Mouse (Mus musculus) hindbrain, embryonic 16.5 days (tissue): ENCODE results near the gene B3gat1. TPM values are rescaled to one million over a fixed set of nuclear protein-coding genes. Genes with fewer than 3 reads are reported as not detected.

Experiments
- ATAC-seq: fragments of 200-750 bp; cut with Nextera tagmentation; 2 replicates; pipeline ENCODE4 v1.8.0; 2017; ENCODE audit warnings: moderate TSS enrichment, moderate library complexity
- H3K27ac ChIP-seq: fragments of 300-500 bp; sonication (generic); 2 replicates; pipeline ENCODE4 v1.5.1; 2014; ENCODE audit warnings: low read depth, mild to moderate bottlenecking, control low read depth, low read length, moderate library complexity
- H3K27me3 ChIP-seq: fragments of 300-500 bp; sonication (generic); replicated peaks from 2 replicates; pipeline ENCODE4 v1.6.1; 2014; ENCODE audit warnings: low read length; ENCODE audit not compliant: control insufficient read depth, insufficient read depth
- H3K36me3 ChIP-seq: fragments of 300-500 bp; sonication (generic); 2 replicates; pipeline ENCODE4 v1.6.1; 2014; ENCODE audit warnings: mild to moderate bottlenecking, low read length, moderate library complexity, mixed read lengths; ENCODE audit not compliant: control insufficient read depth, insufficient read depth
- H3K4me1 ChIP-seq: fragments of 300-500 bp; sonication (generic); 2 replicates; pipeline ENCODE4 v1.6.1; 2014; ENCODE audit warnings: low read depth, low read length; ENCODE audit not compliant: control insufficient read depth, insufficient read depth
- H3K4me2 ChIP-seq: fragments of 300-500 bp; sonication (generic); 2 replicates; pipeline ENCODE4 v1.6.1; 2014; ENCODE audit warnings: mild to moderate bottlenecking, low read length, control low read depth, moderate library complexity
- H3K4me3 ChIP-seq: fragments of 300-500 bp; sonication (generic); 2 replicates; pipeline ENCODE4 v1.5.1; 2014; ENCODE audit warnings: mild to moderate bottlenecking, low read length, control low read depth, moderate library complexity
- H3K9ac ChIP-seq: fragments of 300-500 bp; sonication (generic); 2 replicates; pipeline ENCODE4 v1.6.1; 2014; ENCODE audit warnings: low read depth, mild to moderate bottlenecking, control low read depth, low read length, moderate library complexity
- H3K9me3 ChIP-seq: fragments of 300-500 bp; sonication (generic); 2 replicates; pipeline ENCODE4 v1.6.1; 2014; ENCODE audit warnings: mild to moderate bottlenecking, low read length, moderate library complexity; ENCODE audit not compliant: control insufficient read depth
- WGBS: fragments of 180-500 bp; shearing (Covaris S2); extraction: QIAGEN DNeasy Blood & Tissue Kit; methylation state at CpG from one replicate; pipeline ENCODE4 v1.1.7; 2014; 5-methylcytosine and 5-hydroxymethylcytosine counted together
- polyA plus RNA-seq: library from polyadenylated mRNA; unstranded; fragments of >200 nt; fragmentation: Nextera tagmentation; extraction: Ambion mirVana; gene quantifications from 2 replicates; pipeline ENCODE4 v1.2.1, GENCODE M21; 2015

The B3gat1 gene
- polyA plus RNA-seq, 1 experiment from 2014 or later = 32.6 TPM

GRCm38 (mm10) chr9:26760576-26760975 is 27.0 kb downstream of the B3gat1 start:
- no peak overlapping the region for H3K4me2 ChIP-seq
- H3K4me1 ChIP-seq = 0 out of 2 replicates have a peak, but pooled peaks cover 3% of the 10 kb centered on the region
- ATAC-seq = no peak
- no peak overlapping the region for H3K27ac ChIP-seq
- no peaks in the 10 kb centered on the region for H3K9me3 ChIP-seq
- no peak overlapping the region for H3K4me3 ChIP-seq
- H3K36me3 ChIP-seq = peaks cover 19% of the 10 kb centered on the region
- 50% methylated on average over 5 of the region's 5 CpGs for WGBS
- H3K9ac ChIP-seq = no peak overlapping the region
- H3K27me3 ChIP-seq = no peaks in the 10 kb centered on the region

DNA sequence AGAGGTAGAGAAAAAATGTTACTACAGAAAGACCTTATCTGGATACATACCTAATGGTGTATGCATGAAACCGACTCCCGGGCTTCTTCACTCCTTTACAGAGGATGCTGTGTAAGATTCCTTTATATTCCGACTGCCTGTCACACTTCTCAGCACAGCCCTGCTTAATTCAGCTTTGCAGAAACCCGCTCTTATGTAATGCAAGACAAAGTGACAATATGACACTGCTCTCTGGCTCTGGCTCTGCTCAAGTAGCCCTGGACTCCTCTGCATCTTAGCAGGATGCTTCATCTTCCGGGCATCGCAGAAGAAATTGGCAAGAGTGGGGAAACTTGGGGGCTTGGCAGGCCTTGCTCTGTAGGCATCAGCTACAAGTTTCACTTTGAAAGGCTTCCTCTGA is 28.9 kb downstream of the B3gat1 start:
- Histone ChIP-seq H3K4me1 (0 out of 2 replicates have a peak, but pooled peaks cover 3% of the 10 kb centered on the region), H3K27ac (no peak overlapping the region), H3K4me3 (no peak overlapping the region), H3K27me3 (no peaks in the 10 kb centered on the region), H3K36me3 (peaks cover 3% of the 10 kb centered on the region; the same call in 1 of the 2 replicates), H3K4me2 (no peak overlapping the region), H3K9ac (no peak overlapping the region), H3K9me3 (no peaks in the 10 kb centered on the region)
- no peak for ATAC-seq
- WGBS = 90% methylated on average over 6 of the region's 6 CpGs

- whole genome bisulfite sequencing = 91% methylated on average over 3 of the region's 3 CpGs
- no peaks in the 10 kb centered on the region for H3K36me3 ChIP-seq
- no peak for ATAC-seq
- no peak overlapping the region for H3K9ac ChIP-seq
- H3K4me2 ChIP-seq = no peak overlapping the region
- no peak overlapping the region for H3K27ac ChIP-seq
- no peak overlapping the region for H3K4me3 ChIP-seq
- H3K4me1 ChIP-seq = no peaks in the 10 kb centered on the region
- no peaks in the 10 kb centered on the region for H3K27me3 ChIP-seq
- H3K9me3 ChIP-seq = no peaks in the 10 kb centered on the region
These were observed 34.7 kb downstream of the B3gat1 start for GRCm38 (mm10) chr9:26768181-26768580.

- Histone ChIP-seq H3K4me1 (no peaks in the 10 kb centered on the region), H3K4me2 (no peak overlapping the region), H3K27me3 (no peaks in the 10 kb centered on the region), H3K9ac (no peak overlapping the region), H3K4me3 (no peak overlapping the region), H3K9me3 (no peaks in the 10 kb centered on the region), H3K27ac (0 out of 2 replicates have a peak overlapping the region, but pooled peaks have one; percentile 7), H3K36me3 (no peaks in the 10 kb centered on the region)
- WGBS = 82% methylated on average over 2 of the region's 2 CpGs
- no peak for ATAC-seq
These were observed 42.2 kb downstream of the B3gat1 start for GRCm38 (mm10) chr9:26775700-26776099.

- Histone ChIP-seq H3K27me3 (no peaks in the 10 kb centered on the region), H3K27ac (no peak overlapping the region), H3K36me3 (no peaks in the 10 kb centered on the region), H3K4me3 (no peak overlapping the region), H3K9ac (no peak overlapping the region), H3K9me3 (no peaks in the 10 kb centered on the region), H3K4me2 (no peak overlapping the region), H3K4me1 (no peaks in the 10 kb centered on the region)
- WGBS = 60% methylated on average over 6 of the region's 6 CpGs
- ATAC-seq = peak; percentile 82
These were observed 42.8 kb downstream of the B3gat1 start for GRCm38 (mm10) chr9:26776122-26776902.

DNA sequence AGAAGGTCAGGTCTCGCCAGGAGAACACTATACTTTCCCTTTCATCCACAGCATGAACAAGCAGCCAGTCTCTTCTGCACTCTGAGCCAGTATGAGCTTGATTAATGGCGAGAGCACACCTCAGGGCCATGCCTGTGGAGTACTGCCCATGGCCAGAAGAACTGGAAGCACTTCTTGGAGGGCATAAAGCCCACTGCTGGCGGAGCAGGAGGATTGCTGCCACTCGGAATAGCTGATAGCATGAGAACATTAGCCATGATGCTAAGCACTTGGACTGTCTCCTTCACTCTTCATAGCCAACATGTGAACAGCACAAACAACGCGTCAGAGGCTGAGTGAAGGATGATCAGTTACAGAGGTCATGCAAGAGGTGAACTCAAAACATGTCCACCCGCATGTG is 44.9 kb downstream of the B3gat1 start:
- no peak overlapping the region for H3K27ac ChIP-seq
- no peaks in the 10 kb centered on the region for H3K27me3 ChIP-seq
- no peak overlapping the region for H3K9ac ChIP-seq
- no peak overlapping the region for H3K4me3 ChIP-seq
- no peaks in the 10 kb centered on the region for H3K9me3 ChIP-seq
- no peak overlapping the region for H3K4me2 ChIP-seq
- H3K36me3 ChIP-seq = no peaks in the 10 kb centered on the region
- no peak for ATAC-seq
- H3K4me1 ChIP-seq = no peaks in the 10 kb centered on the region
- 85% methylated on average over 7 of the region's 7 CpGs for WGBS

DNA sequence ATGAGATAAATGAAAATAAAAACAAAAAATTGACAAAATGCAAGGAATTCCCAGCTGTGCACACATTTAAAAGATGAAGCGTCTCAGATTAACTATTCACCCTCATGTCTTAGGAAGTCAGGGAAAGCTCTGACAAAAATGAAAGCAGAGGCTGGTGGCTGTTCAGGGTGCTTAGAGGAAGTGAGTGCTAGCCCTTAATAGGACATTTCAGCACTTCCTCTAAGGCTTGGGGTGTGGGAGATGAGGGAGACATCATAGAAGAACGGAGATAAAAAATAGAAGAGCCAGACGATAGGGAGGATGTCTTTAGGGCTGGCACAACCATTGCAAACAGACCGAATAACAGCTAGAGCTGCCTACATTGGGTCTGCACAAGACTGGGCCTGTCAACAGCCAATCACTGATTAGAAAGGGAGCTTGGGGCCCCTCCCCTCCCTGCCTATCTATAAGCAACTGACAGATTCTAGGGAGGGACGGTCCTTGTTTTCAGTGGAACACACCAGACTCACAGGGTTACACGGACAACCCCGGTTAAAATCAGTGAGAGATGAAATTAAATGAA is 50.0 kb downstream of the B3gat1 start:
- Histone ChIP-seq H3K4me3 (no peak overlapping the region), H3K4me2 (no peak overlapping the region), H3K36me3 (no peaks in the 10 kb centered on the region), H3K9ac (no peak overlapping the region), H3K27ac (no peak overlapping the region), H3K4me1 (no peaks in the 10 kb centered on the region), H3K27me3 (no peaks in the 10 kb centered on the region), H3K9me3 (no peaks in the 10 kb centered on the region)
- ATAC-seq = 0 out of 2 replicates have a peak, but pooled peaks have one; percentile 73
- 59% methylated on average over 7 of the region's 7 CpGs for WGBS

DNA sequence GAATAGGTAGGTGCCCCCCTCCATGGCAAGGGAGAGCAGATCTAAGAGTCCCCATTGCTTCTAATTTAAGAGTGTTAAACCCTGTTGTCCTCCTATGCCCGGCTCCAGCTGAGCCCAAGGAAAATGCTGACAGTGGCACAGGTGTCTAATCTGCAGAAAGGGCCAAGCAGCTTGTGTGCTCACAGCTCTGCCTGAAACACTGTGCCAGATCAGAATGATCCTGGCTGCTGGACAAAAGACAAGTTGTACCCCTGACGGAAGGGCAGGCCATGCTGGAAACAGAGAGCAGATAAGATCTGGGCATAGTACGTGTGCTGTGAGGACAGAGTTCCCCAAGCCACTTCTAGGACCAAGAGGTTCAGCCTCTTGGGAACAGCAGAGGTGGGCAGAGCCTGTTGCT is 59.3 kb downstream of the B3gat1 start:
- WGBS = 77% methylated on average over 3 of the region's 3 CpGs
- ATAC-seq = peak; percentile 37; the same call in 1 of the 2 replicates

GRCm38 (mm10) chr9:26798205-26798604 is 64.7 kb downstream of the B3gat1 start:
- Histone ChIP-seq H3K9ac (no peak overlapping the region), H3K36me3 (no peaks in the 10 kb centered on the region), H3K4me2 (no peak overlapping the region), H3K27me3 (no peaks in the 10 kb centered on the region), H3K4me3 (no peak overlapping the region), H3K4me1 (no peaks in the 10 kb centered on the region), H3K9me3 (no peaks in the 10 kb centered on the region), H3K27ac (no peak overlapping the region)
- WGBS = 88% methylated on average over 3 of the region's 3 CpGs
- no peak for ATAC-seq

More for the DNA sequence above, 59.3 kb downstream of the B3gat1 start:
- Histone ChIP-seq H3K9ac (no peak overlapping the region), H3K4me1 (no peaks in the 10 kb centered on the region), H3K36me3 (no peaks in the 10 kb centered on the region), H3K27ac (no peak overlapping the region), H3K27me3 (no peaks in the 10 kb centered on the region), H3K4me2 (no peak overlapping the region), H3K4me3 (no peak overlapping the region), H3K9me3 (no peaks in the 10 kb centered on the region)
